Mouse (Mus musculus) neural tube, embryonic 10.5 days (tissue): ENCODE results near the gene Capzb.

Experiments
- DNase-seq: peaks from one replicate; pipeline ENCODE4 v3.0.0-alpha.2; 2017; ENCODE audit warnings: low spot score; ENCODE audit errors: extremely low spot score

The Capzb gene

GRCm38 (mm10) chr4:139265783-139266499, 73.2 kb downstream of the Capzb start:
- no peak for DNase-seq

GRCm38 (mm10) chr4:139266500-139266865, 73.8 kb downstream of the Capzb start:
- DNase-seq: no peak

- DNase-seq: no peak
These were observed 74.6 kb downstream of the Capzb start for GRCm38 (mm10) chr4:139267335-139267734.

DNA sequence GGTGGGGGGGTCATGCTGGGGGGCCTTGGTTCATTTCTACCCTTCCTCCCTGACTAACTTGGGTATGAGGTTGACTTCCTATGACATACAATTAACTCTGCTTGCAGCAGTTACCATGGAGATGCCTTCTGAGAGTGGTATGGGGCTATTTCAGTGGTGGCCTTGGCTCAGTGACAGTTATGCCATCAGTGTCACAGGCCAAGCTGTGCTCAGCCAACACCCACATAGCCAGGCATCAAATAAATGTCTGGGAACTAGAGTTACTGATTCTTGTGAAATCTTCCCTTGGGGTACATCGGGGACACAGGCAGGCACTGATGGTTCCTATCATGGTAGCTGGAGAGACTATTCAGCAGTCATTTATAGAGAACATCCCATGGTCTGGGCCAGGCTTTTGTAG, 75.5 kb downstream of the Capzb start:
- no peak for DNase-seq

DNA sequence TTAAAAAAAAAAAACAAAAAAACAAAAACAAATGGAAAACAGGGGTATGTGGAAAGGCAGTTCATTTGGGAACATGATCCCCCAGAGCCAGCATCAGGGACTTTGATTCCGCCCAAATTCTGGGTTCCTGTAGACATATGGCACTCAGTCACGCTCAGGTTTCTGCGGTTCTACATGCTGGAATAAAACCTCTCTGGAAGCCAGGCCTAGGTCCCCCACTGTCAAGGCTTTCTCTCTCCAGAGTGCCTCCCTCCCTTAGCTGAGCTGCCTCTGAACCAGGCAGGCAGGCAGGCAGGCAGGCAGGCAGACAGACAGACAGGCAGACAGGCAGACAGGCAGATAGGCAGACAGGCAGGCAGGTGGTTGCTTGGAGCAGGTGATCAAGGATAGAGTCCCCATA, 77.5 kb downstream of the Capzb start:
- no peak for DNase-seq

DNA sequence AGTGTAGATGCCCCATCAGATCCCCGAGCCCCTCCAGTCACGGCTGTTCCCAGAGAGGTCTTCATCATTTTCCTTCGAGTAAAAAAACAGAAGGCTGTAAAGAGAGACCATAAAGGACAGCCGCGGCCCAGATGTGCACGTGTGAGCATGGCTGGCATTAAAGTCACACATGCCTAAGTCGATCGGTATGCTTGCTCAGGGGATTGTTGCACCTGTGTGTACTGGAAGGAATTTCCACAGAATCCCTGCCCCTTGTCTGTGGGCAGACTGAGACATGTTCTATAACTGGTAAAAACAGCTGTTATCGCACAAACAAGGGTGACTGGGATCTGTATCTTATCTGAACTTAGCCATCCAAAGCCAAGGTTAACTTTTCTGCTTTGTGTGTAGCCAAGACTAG, 78.9 kb downstream of the Capzb start:
- no peak for DNase-seq

GRCm38 (mm10) chr4:139272951-139273680, 80.4 kb downstream of the Capzb start:
- DNase-seq: no peak

DNA sequence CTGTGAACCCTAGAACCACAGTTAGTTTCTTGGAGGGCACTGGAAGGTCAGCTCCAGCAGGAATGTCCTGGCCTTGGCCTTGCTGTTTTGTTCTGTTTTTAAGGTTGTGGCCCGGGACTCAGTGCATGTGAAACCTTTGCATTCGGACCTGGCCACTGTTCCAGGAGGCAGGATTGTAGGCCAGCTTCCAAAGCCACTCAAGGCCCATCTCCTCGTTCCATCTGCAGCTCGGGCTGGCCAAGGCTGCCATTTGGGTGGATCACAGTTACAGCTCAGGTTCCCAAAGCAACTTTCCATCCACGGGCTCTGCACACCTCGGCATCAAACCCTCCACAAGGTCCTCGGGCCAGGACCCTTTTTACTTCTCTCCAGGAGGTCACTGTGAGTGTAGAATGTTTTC, 81.9 kb downstream of the Capzb start:
- no peak for DNase-seq

- no peak for DNase-seq
These were observed 83.7 kb downstream of the Capzb start for GRCm38 (mm10) chr4:139276411-139276810.

- DNase-seq: no peak
These were observed 87.8 kb downstream of the Capzb start for GRCm38 (mm10) chr4:139280530-139280929.

DNA sequence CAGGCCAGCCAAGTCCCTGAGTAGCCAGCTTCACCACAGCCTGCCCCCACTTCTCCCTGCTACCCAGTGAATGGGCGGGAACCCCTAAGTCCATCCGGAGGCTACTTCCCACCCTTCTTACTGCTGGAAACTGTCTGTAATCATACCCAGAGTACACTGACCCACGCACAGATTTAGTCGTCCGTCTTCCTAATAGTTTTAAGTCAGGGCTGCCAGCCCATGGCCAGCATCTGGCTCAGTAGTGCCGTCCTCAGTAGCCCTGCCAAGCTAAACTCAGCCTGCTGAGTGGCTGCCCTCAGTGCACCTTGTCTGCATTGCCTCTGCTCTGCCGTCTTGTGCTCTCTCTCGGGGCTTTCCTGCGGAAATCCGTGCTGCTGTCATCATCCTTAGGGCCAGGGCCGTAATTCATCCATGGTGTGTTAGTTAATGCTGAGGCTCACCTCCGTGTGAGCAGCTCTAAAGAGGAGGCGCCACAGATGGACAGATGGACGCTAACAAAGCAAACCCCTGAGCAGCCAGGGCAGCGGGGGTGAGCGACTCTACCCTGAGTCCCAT, 89.2 kb downstream of the Capzb start:
- no peak for DNase-seq

GRCm38 (mm10) chr4:139282955-139283417, 90.3 kb downstream of the Capzb start:
- DNase-seq: peak; percentile 23

DNA sequence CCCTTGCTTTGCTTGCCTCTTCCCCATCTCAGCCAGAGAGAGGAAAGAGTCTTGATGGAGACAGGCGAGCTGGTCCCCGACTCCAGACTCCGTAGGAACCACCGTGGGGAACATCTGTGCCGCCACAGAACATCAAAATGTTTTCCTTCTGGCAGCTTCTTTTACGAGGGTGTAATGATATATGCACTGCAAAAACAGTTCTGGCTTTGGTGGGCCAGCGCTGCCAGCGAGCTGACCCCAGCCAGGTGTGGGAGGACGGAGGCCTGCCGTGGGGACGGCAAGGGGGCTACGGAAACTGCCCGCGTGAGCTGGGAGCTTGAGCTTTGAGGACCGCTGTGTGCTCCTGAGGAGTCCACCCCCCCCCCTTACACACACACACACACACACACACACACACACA, 92.2 kb downstream of the Capzb start:
- no peak for DNase-seq

DNA sequence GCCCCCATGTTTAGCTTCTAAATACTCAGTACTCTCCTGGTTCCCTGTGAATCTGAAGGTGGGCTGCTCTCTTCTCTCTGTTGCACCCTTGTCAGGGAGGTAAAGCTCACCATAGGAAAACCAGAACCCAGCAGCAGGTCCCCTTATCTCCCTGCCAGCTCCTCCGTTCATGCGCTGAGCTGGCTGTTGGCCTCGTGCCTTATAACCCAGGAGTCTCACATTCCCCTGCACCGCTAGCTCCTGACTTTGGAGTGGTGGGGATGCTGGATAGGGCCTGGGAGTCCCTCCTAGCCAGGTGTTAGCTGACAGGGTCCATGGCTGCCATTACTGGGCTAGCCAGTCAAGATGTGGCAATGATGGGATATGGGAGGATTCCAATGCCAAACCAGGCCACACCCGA, 93.5 kb downstream of the Capzb start:
- DNase-seq: no peak

- DNase-seq: peak; percentile 86
These were observed 94.6 kb downstream of the Capzb start for GRCm38 (mm10) chr4:139287122-139287863.

DNA sequence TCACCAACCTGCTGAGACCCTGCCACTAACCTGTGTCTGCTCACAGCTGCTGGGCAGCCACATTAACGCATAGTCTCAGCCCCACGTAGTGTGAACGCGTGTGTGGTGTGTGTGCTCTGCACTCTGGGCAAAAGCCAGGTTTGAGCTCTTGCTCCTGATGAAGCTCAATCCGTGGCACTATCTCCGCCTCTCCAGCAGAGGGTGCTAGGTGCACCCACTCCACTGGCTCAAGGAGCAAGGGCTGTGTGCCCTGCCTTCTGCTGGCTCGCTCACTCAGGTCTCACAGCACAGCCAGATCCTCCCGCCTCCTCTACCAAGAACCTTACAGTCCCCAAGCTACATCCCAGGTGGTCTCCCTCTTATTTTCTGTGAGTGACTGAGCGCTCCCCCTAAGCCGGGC, 96.3 kb downstream of the Capzb start:
- peak; percentile 50 for DNase-seq

GRCm38 (mm10) chr4:139291099-139291498, 98.4 kb downstream of the Capzb start:
- DNase-seq: no peak

DNA sequence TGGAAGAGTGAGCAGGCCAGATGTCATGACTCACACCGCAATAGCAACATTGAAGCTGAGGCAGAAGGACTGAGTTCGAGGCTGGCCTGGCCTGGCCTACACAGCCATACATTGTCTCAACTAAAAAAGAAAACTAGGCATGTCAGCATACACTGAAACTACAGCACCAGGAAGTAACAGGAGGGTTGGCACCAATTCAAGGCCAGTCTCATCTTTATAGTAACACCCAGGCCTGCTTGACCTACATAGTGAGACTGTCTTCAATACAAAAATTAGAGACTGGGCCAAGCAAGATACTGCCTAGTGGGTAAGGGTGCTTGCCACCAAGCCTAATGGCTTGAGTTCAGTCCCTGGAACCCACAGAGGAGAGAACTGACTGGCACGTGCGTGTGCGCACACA, 99.3 kb downstream of the Capzb start:
- no peak for DNase-seq

DNA sequence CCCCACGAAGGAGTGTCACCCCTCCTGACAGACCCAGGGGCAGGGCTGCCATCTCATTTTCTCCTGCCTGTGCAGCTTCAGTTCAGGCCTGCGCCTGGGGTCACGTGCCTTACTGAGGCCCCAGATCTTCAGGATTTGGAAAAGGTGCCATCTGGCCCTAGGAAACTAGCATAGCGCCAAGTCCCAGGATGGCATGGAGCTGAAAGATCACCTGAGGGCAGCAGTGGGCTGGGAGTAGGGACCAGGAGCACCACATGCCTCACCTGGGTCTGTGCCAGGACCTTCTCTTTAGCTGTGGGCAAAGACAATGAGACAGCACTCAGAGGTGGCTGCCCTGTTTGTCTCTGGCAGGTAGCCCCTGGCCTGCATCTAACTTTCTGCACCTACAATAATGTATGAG, 104.9 kb downstream of the Capzb start:
- DNase-seq: no peak

- no peak for DNase-seq
These were observed 106.1 kb downstream of the Capzb start for GRCm38 (mm10) chr4:139298671-139299366.

DNA sequence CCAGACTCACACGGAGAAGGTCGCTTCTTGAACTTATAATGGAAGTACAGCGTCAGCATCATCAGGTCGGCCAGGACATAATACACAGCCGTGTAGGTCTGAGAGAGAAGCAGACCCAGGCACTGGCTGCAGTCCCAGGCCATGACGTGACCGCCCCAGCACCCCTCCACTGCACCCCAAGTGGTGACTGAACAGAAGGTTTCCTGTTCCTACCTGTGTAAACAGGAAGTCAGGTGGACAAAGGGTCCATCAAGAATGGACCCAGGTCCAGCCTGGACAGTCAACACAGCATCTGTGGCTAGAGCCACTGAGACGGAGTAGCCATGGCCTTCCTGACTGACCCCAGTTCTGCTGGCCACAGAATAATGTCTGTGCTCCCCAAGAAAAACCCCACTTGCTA, 109.1 kb downstream of the Capzb start:
- DNase-seq: no peak
